Mouse (Mus musculus) G1E (cell line): ENCODE results near the gene Guk1.

ENCODE experiments used
- CTCF ChIP-seq: IDR thresholded peaks from 2 replicates; pipeline ENCODE4 v1.5.1; 2012; ENCODE audit warnings: low read depth, low read length, inconsistent platforms, mixed read lengths
- GATA1 ChIP-seq: IDR thresholded peaks from 2 replicates; pipeline ENCODE4 v1.6.1; 2012; ENCODE audit warnings: borderline replicate concordance, low read length, inconsistent platforms, mixed read lengths
- GATA2 ChIP-seq: IDR thresholded peaks from 2 replicates; pipeline ENCODE4 v1.6.1; 2012; ENCODE audit warnings: low read depth, low read length, inconsistent platforms, borderline replicate concordance
- TAL1 ChIP-seq: conservative IDR thresholded peaks from 2 replicates; pipeline ENCODE4 v1.6.1; 2012; ENCODE audit warnings: low read depth, low read length, inconsistent platforms, mixed read lengths

- TF ChIP-seq GATA1 (no peak), CTCF (no peak), GATA2 (no peak), TAL1 (no peak)
These were observed 46.8 kb upstream of the Guk1 start for GRCm38 (mm10) chr11:59238525-59239427.
